Mouse (Mus musculus) hindbrain, embryonic 11.5 days (tissue): Measurements from ENCODE around the gene Mlec. TPM values are rescaled to one million over a fixed set of nuclear protein-coding genes. Genes with fewer than 3 reads are reported as not detected.

Experiments used
- ATAC-seq: fragments of 200-750 bp; cut with Nextera tagmentation; 2 replicates; pipeline ENCODE4 v1.8.0; 2017; ENCODE audit warnings: mild to moderate bottlenecking, moderate TSS enrichment, moderate library complexity; ENCODE audit not compliant: low FRiP score
- DNase-seq: peaks from one replicate; pipeline ENCODE4 v3.0.0-alpha.2; 2015; ENCODE audit warnings: low spot score
- H3K27ac ChIP-seq: fragments of 300-500 bp; sonication (generic); 2 replicates; pipeline ENCODE4 v1.5.1; 2014; ENCODE audit warnings: mild to moderate bottlenecking, low read depth, low read length
- H3K27me3 ChIP-seq: fragments of 300-500 bp; sonication (generic); 2 replicates; pipeline ENCODE4 v1.6.1; 2014; ENCODE audit warnings: mild to moderate bottlenecking, low read length, moderate library complexity, mixed read lengths; ENCODE audit not compliant: control insufficient read depth, insufficient read depth
- H3K36me3 ChIP-seq: fragments of 300-500 bp; sonication (generic); 2 replicates; pipeline ENCODE4 v1.6.1; 2014; ENCODE audit warnings: mild to moderate bottlenecking, low read length, moderate library complexity, mixed read lengths; ENCODE audit not compliant: control insufficient read depth, insufficient read depth
- H3K4me1 ChIP-seq: fragments of 300-500 bp; sonication (generic); replicated peaks from 2 replicates; pipeline ENCODE4 v1.6.1; 2014; ENCODE audit warnings: low read length, mixed read lengths; ENCODE audit not compliant: control insufficient read depth, insufficient read depth
- H3K4me2 ChIP-seq: fragments of 300-500 bp; sonication (generic); replicated peaks from 2 replicates; pipeline ENCODE4 v1.6.1; 2014; ENCODE audit warnings: mild to moderate bottlenecking, low read depth, low read length
- H3K4me3 ChIP-seq: fragments of 300-500 bp; sonication (generic); 2 replicates; pipeline ENCODE4 v1.5.1; 2014; ENCODE audit warnings: low read depth, low read length
- H3K9ac ChIP-seq: fragments of 300-500 bp; sonication (generic); 2 replicates; pipeline ENCODE4 v1.6.1; 2014; ENCODE audit warnings: low read depth, low read length
- H3K9me3 ChIP-seq: fragments of 300-500 bp; sonication (generic); 2 replicates; pipeline ENCODE4 v1.6.1; 2016; ENCODE audit warnings: low read length; ENCODE audit not compliant: control insufficient read depth
- WGBS: fragments of 180-500 bp; shearing (Covaris S2); extraction: QIAGEN DNeasy Blood & Tissue Kit; methylation state at CpG from one replicate; pipeline ENCODE4 v1.1.7; 2014; 5-methylcytosine and 5-hydroxymethylcytosine counted together
- polyA plus RNA-seq: library from polyadenylated mRNA; unstranded; fragments of >200 nt; fragmentation: Nextera tagmentation; extraction: Ambion mirVana; gene quantifications from 2 replicates; pipeline ENCODE4 v1.2.1, GENCODE M21; 2014

Gene Mlec
- polyA plus RNA-seq, 1 experiment from 2014 or later: 44.1 TPM

GRCm38 (mm10) chr5:115142166-115142697 is 15.7 kb downstream of the Mlec start:
- DNase-seq: no peak
- H3K27me3 ChIP-seq: no peaks in the 10 kb centered on the region
- no peaks in the 10 kb centered on the region for H3K9me3 ChIP-seq
- H3K9ac ChIP-seq: no peak overlapping the region
- H3K27ac ChIP-seq: no peak overlapping the region
- 88% methylated on average over 9 of the region's 9 CpGs for WGBS
- H3K36me3 ChIP-seq: 0 out of 2 replicates have a peak, but pooled peaks cover 3% of the 10 kb centered on the region
- no peaks in the 10 kb centered on the region for H3K4me1 ChIP-seq
- H3K4me2 ChIP-seq: no peak overlapping the region
- H3K4me3 ChIP-seq: no peak overlapping the region
- ATAC-seq: no peak

- Histone ChIP-seq H3K4me3 (no peak overlapping the region), H3K4me1 (no peaks in the 10 kb centered on the region), H3K36me3 (no peaks in the 10 kb centered on the region), H3K27ac (no peak overlapping the region), H3K9me3 (no peaks in the 10 kb centered on the region), H3K27me3 (no peaks in the 10 kb centered on the region), H3K4me2 (no peak overlapping the region), H3K9ac (no peak overlapping the region)
- ATAC-seq (no peak), DNase-seq (no peak)
- WGBS: 71% methylated on average over 3 of the region's 3 CpGs
These were observed 17.3 kb downstream of the Mlec start for GRCm38 (mm10) chr5:115140726-115141125.

GRCm38 (mm10) chr5:115139124-115139523 is 18.9 kb downstream of the Mlec start:
- Histone ChIP-seq H3K9ac (no peak overlapping the region), H3K4me3 (no peak overlapping the region), H3K27ac (no peak overlapping the region), H3K4me2 (no peak overlapping the region), H3K36me3 (no peaks in the 10 kb centered on the region), H3K4me1 (no peaks in the 10 kb centered on the region), H3K27me3 (no peaks in the 10 kb centered on the region), H3K9me3 (no peaks in the 10 kb centered on the region)
- WGBS: 75% methylated on average over 4 of the region's 4 CpGs
- ATAC-seq (no peak), DNase-seq (no peak)

- no peaks in the 10 kb centered on the region for H3K27me3 ChIP-seq
- peak within 1 kb of the TSS; percentile 95 for H3K4me3 ChIP-seq
- peak; percentile 95 for ATAC-seq
- no peaks in the 10 kb centered on the region for H3K4me1 ChIP-seq
- H3K27ac ChIP-seq: peak within 1 kb of the TSS; percentile 17; the same call in 1 of the 2 replicates
- no peaks in the 10 kb centered on the region for H3K36me3 ChIP-seq
- no peaks in the 10 kb centered on the region for H3K9me3 ChIP-seq
- peak within 1 kb of the TSS; percentile 85 for H3K9ac ChIP-seq
- 0% methylated on average over 52 of the region's 81 CpGs for WGBS
- DNase-seq: peak; percentile 92
- H3K4me2 ChIP-seq: peak within 1 kb of the TSS; percentile 88
These were observed 23.5 kb downstream of the Mlec start, which contains the start of gene Unc119b for GRCm38 (mm10) chr5:115134234-115135165. Gene Unc119b, minus strand, starts transcription at chr5:115134975.

- no peaks in the 10 kb centered on the region for H3K9me3 ChIP-seq
- H3K27ac ChIP-seq: no peak overlapping the region
- H3K27me3 ChIP-seq: no peaks in the 10 kb centered on the region
- 61% methylated on average over 6 of the region's 6 CpGs for WGBS
- DNase-seq (no peak), ATAC-seq (no peak)
- no peaks in the 10 kb centered on the region for H3K4me1 ChIP-seq
- peak overlapping the region; percentile 85; the same call in 1 of the 2 replicates for H3K9ac ChIP-seq
- H3K4me3 ChIP-seq: peak overlapping the region; percentile 95
- H3K36me3 ChIP-seq: no peaks in the 10 kb centered on the region
- H3K4me2 ChIP-seq: peak overlapping the region; percentile 88
These were observed 24.5 kb downstream of the Mlec start for GRCm38 (mm10) chr5:115133358-115134066.

- no peaks in the 10 kb centered on the region for H3K27me3 ChIP-seq
- H3K9ac ChIP-seq: no peak overlapping the region
- no peak for ATAC-seq
- no peak overlapping the region for H3K4me2 ChIP-seq
- no peaks in the 10 kb centered on the region for H3K4me1 ChIP-seq
- no peaks in the 10 kb centered on the region for H3K36me3 ChIP-seq
- 94% methylated on average over 8 of the region's 8 CpGs for WGBS
- H3K9me3 ChIP-seq: no peaks in the 10 kb centered on the region
- H3K27ac ChIP-seq: no peak overlapping the region
- H3K4me3 ChIP-seq: no peak overlapping the region
- DNase-seq: no peak
These were observed 25.5 kb downstream of the Mlec start for GRCm38 (mm10) chr5:115132465-115132864.

- Histone ChIP-seq H3K9me3 (no peaks in the 10 kb centered on the region), H3K27ac (no peak overlapping the region), H3K4me2 (no peak overlapping the region), H3K4me3 (no peak overlapping the region), H3K36me3 (no peaks in the 10 kb centered on the region; the same call in 1 of the 2 replicates), H3K9ac (no peak overlapping the region), H3K27me3 (no peaks in the 10 kb centered on the region), H3K4me1 (no peaks in the 10 kb centered on the region)
- no peak for ATAC-seq
- 86% methylated on average over 6 of the region's 6 CpGs for WGBS
- no peak for DNase-seq
These were observed 28.7 kb downstream of the Mlec start for GRCm38 (mm10) chr5:115129328-115129727.

- Histone ChIP-seq H3K4me3 (no peak overlapping the region), H3K27ac (no peak overlapping the region), H3K27me3 (no peaks in the 10 kb centered on the region), H3K4me1 (no peaks in the 10 kb centered on the region), H3K4me2 (no peak overlapping the region), H3K9ac (no peak overlapping the region), H3K9me3 (no peaks in the 10 kb centered on the region), H3K36me3 (no peaks in the 10 kb centered on the region; the same call in 1 of the 2 replicates)
- no peak for ATAC-seq
- 90% methylated on average over 22 of the region's 22 CpGs for WGBS
- DNase-seq: no peak
These were observed 30.4 kb downstream of the Mlec start for GRCm38 (mm10) chr5:115127421-115128179.
